Mouse (Mus musculus): ENCODE data around the gene Zfp712. TPM values are rescaled to one million over a fixed set of nuclear protein-coding genes. Genes with fewer than 3 reads are reported as not detected.

Gene Zfp712
- polyA plus RNA-seq, 1 experiment = 0.19 TPM

DNA sequence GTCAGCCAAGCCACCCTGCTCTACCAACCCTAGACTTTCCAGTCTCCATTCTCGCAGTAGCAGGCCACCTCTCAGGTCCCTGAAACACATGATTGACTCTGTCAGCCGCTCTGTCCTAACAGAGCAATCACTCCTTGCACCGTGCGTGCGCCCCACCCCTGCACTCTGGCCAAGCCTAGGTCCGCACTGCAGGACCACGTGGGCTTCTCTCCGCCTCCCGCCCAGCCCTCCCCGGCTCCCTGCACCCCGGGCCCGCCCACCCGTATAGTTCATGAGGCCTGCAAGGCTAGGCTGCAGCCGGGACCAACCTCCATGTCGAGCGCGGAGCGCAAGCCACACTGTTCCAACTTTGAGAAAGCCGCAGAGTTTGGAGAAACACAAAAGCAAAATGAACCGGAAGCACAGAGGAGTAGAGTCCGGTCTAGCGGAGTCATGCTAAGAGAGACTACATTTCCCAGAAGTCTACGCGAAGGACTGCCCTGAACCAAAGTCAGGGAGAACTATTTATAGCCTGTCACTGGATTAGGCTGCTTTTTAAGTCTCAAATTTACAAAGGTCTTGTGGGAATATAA, 20.3 kb upstream of the Zfp712 start:
- TF ChIP-seq POLR2A (IDR thresholded peaks at IDR 0.05; ENCODE audit: low read depth, low read length) (no peak), CTCF (conservative IDR thresholded peaks at IDR 0.05; ENCODE audit: insufficient read depth, insufficient read length, low read depth, low read length) (no peak)
- H3K36me3 ChIP-seq (ENCODE audit: control insufficient read depth, insufficient read depth, low read length) = peaks cover 3% of the 10 kb centered on the region; the same call in 1 of the 2 replicates
- peak; percentile 92 for DNase-seq
- no peaks in the 10 kb centered on the region for H3K27me3 ChIP-seq (replicated peaks; ENCODE audit: control insufficient read depth, insufficient read depth, low read length)
- WGBS = 1% methylated on average over 24 of the region's 24 CpGs
- H3K27ac ChIP-seq (ENCODE audit: insufficient read depth, low read depth, low read length) = peak overlapping the region; percentile 78
- peak overlapping the region; percentile 89 for H3K4me3 ChIP-seq (ENCODE audit: insufficient read depth, low read depth, low read length)
- H3K4me1 ChIP-seq (ENCODE audit: control insufficient read depth, insufficient read depth, low read length) = peaks cover 7% of the 10 kb centered on the region; the same call in 1 of the 2 replicates

DNA sequence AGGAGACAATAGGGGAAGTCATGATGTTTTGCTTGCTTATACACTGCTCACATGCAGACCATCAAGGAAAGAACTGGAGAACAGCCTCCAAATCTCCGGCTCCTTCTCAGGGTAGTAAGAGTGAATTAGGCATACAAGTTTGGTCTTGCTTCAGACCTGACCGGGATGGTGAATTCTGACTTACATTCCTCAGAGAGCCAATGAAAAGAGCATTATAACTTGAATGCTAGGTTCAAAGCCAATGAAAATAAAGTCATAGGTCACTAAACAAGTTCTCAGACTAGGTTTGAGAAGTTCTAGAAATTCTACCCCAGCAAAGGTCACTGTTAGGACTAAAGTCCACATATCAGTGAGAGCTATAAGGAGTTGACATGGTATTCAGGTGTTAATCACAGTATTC, 16.3 kb upstream of the Zfp712 start:
- WGBS = 93% methylated on average over 2 of the region's 2 CpGs
- Histone ChIP-seq H3K27ac (ENCODE audit: insufficient read depth, low read depth, low read length) (no peak overlapping the region), H3K4me1 (ENCODE audit: control insufficient read depth, insufficient read depth, low read length) (peaks cover 7% of the 10 kb centered on the region; the same call in 1 of the 2 replicates), H3K27me3 (replicated peaks; ENCODE audit: control insufficient read depth, insufficient read depth, low read length) (no peaks in the 10 kb centered on the region), H3K4me3 (ENCODE audit: insufficient read depth, low read depth, low read length) (no peak overlapping the region), H3K36me3 (ENCODE audit: control insufficient read depth, insufficient read depth, low read length) (peaks cover 12% of the 10 kb centered on the region)
- DNase-seq = no peak
- TF ChIP-seq POLR2A (IDR thresholded peaks at IDR 0.05; ENCODE audit: low read depth, low read length) = no peak
- TF ChIP-seq CTCF (conservative IDR thresholded peaks at IDR 0.05; ENCODE audit: insufficient read depth, insufficient read length, low read depth, low read length) = no peak

DNA sequence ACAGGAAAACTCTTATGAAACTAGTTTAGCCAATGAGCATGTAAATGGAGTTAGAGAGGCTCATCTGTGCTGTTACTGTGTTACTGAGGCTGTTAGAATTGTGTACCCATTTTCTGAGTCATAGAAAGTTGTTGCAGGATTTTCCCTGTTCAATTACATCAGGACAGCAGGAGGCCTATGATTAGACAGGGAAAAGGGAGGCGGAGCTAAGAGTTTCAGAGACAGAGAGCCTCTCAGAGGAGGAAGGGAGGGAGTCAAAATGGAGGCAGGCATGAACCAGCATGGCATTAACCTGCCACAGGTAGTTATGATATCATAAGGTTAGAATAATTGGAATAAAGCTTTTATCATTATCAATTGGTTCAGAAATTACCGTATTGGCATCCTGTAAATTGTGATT, 11.8 kb upstream of the Zfp712 start:
- WGBS = 92% methylated on average over 2 of the region's 2 CpGs
- TF ChIP-seq CTCF (conservative IDR thresholded peaks at IDR 0.05; ENCODE audit: insufficient read depth, insufficient read length, low read depth, low read length) (no peak), POLR2A (IDR thresholded peaks at IDR 0.05; ENCODE audit: low read depth, low read length) (no peak)
- Histone ChIP-seq H3K4me3 (ENCODE audit: insufficient read depth, low read depth, low read length) (no peak overlapping the region), H3K27me3 (replicated peaks; ENCODE audit: control insufficient read depth, insufficient read depth, low read length) (no peaks in the 10 kb centered on the region), H3K27ac (ENCODE audit: insufficient read depth, low read depth, low read length) (no peak overlapping the region), H3K36me3 (ENCODE audit: control insufficient read depth, insufficient read depth, low read length) (peaks cover 28% of the 10 kb centered on the region), H3K4me1 (ENCODE audit: control insufficient read depth, insufficient read depth, low read length) (no peaks in the 10 kb centered on the region)
- DNase-seq = no peak

DNA sequence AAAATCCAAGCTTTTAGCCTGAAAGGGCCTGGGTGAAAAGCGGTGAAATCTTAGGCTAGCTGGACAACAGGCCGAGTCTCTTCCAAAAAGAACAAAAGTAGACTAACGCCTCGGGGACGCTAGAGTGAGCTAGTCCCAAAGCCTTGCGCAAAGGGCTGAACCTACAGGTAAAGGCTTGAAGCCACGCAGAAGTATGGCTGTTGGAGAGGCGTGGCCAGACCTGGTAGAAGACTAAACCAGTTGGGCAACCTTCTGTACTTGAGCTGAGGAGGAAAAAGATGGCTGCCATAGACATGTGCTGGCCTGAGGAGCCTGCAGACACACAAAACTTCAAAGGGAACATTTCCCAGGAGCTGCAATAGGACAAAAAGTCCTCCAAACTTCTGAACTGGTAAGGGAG, 4.4 kb upstream of the Zfp712 start:
- H3K36me3 ChIP-seq (ENCODE audit: control insufficient read depth, insufficient read depth, low read length) = peaks cover 9% of the 10 kb centered on the region
- WGBS = 91% methylated on average over 8 of the region's 8 CpGs
- H3K27me3 ChIP-seq (replicated peaks; ENCODE audit: control insufficient read depth, insufficient read depth, low read length) = no peaks in the 10 kb centered on the region
- DNase-seq = no peak
- TF ChIP-seq POLR2A (IDR thresholded peaks at IDR 0.05; ENCODE audit: low read depth, low read length) (no peak), CTCF (conservative IDR thresholded peaks at IDR 0.05; ENCODE audit: insufficient read depth, insufficient read length, low read depth, low read length) (no peak)
- no peak overlapping the region for H3K4me3 ChIP-seq (ENCODE audit: insufficient read depth, low read depth, low read length)
- H3K27ac ChIP-seq (ENCODE audit: insufficient read depth, low read depth, low read length) = no peak overlapping the region
- H3K4me1 ChIP-seq (ENCODE audit: control insufficient read depth, insufficient read depth, low read length) = no peaks in the 10 kb centered on the region

DNA sequence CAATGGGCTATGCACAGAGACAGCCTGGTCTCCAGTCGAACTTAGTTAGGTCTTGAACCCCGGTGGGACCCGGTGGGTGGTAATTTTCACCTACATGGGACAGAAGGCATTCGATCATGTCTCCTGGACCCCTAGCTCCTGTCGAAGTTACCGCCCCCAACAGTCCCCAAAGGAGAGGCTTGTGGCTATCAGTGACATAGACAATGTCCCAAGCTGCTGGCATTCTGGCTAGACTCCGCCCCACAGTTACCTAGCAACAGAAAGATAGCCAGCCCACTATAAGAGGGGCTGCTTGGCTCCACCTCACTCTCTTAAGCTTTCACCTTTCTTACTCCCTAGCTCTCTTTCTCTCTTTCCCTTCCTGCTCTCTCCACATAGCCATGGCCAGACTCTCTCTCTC, 1.5 kb upstream of the Zfp712 start:
- TF ChIP-seq POLR2A (IDR thresholded peaks at IDR 0.05; ENCODE audit: low read depth, low read length) (no peak), CTCF (conservative IDR thresholded peaks at IDR 0.05; ENCODE audit: insufficient read depth, insufficient read length, low read depth, low read length) (no peak)
- Histone ChIP-seq H3K27me3 (replicated peaks; ENCODE audit: control insufficient read depth, insufficient read depth, low read length) (no peaks in the 10 kb centered on the region), H3K36me3 (ENCODE audit: control insufficient read depth, insufficient read depth, low read length) (no peaks in the 10 kb centered on the region), H3K4me3 (ENCODE audit: insufficient read depth, low read depth, low read length) (no peak overlapping the region), H3K27ac (ENCODE audit: insufficient read depth, low read depth, low read length) (no peak overlapping the region), H3K4me1 (ENCODE audit: control insufficient read depth, insufficient read depth, low read length) (no peaks in the 10 kb centered on the region)
- DNase-seq = no peak
- 69% methylated on average over 7 of the region's 7 CpGs for WGBS

DNA sequence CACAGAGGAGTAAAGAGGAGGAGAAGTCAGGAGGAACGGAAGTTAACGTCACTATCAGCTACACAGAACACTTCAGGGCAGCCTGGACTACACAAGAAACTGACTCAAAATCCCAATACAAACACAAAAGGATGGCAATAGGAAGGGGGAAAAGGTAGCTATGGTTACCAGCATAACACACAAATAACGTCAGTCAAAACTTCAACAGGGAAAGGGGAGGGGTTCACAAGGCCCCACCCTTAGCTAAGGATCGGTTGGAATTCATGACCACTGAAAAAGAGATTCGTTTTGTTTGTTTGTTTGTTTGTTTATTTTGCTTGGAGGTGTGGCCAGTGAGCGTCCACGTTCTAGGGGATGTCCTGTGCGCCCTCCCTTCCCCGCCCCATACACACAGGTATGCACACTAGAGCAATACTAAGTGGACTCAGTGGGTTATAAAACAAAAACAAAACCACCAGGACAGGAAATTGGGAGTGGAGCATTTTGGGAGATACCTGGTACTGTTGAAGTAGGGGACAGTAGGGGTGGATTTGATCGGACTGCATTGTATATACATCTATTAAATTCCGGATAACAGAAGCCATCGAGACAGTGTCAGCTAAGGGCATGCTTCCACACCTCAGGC, 697 bp downstream of the Zfp712 start:
- no peaks in the 10 kb centered on the region for H3K36me3 ChIP-seq (ENCODE audit: control insufficient read depth, insufficient read depth, low read length)
- H3K4me3 ChIP-seq (ENCODE audit: insufficient read depth, low read depth, low read length) = peak overlapping the region; percentile 88
- peak overlapping the region; percentile 17; the same call in 1 of the 2 replicates for H3K27ac ChIP-seq (ENCODE audit: insufficient read depth, low read depth, low read length)
- 3% methylated on average over 12 of the region's 12 CpGs for WGBS
- TF ChIP-seq POLR2A (IDR thresholded peaks at IDR 0.05; ENCODE audit: low read depth, low read length) = no peak
- no peak for TF ChIP-seq CTCF (conservative IDR thresholded peaks at IDR 0.05; ENCODE audit: insufficient read depth, insufficient read length, low read depth, low read length)
- no peaks in the 10 kb centered on the region for H3K27me3 ChIP-seq (replicated peaks; ENCODE audit: control insufficient read depth, insufficient read depth, low read length)
- H3K4me1 ChIP-seq (ENCODE audit: control insufficient read depth, insufficient read depth, low read length) = no peaks in the 10 kb centered on the region
- peak; percentile 1 for DNase-seq

Other genes with a start within 250 kb of the Zfp712 start
- gene Gm10767, start 156.3 kb downstream of the Zfp712 start, polyA plus RNA-seq (2012; rRNA removed) = 0.75 and 1.2 TPM in 2 replicates
- 0.15 and 0.48 TPM in 2 replicates for gene Zfp708, start 36.8 kb upstream of the Zfp712 start, polyA plus RNA-seq (2012; rRNA removed)
- gene Gm28557, start 47.4 kb upstream of the Zfp712 start, polyA plus RNA-seq (2012; rRNA removed) = 4.0 and 5.0 TPM in 2 replicates
- gene Rslcan18, start 55.1 kb upstream of the Zfp712 start, polyA plus RNA-seq (2012; rRNA removed) = 0.31 and 0.53 TPM in 2 replicates
- 0.31 and 0.39 TPM in 2 replicates for gene Zfp759, start 60.5 kb upstream of the Zfp712 start, polyA plus RNA-seq (2012; rRNA removed)
- gene Rsl1, start 112.0 kb upstream of the Zfp712 start, polyA plus RNA-seq (2012; rRNA removed) = 2.4 and 3.0 TPM in 2 replicates
- gene Zfp455, start 133.3 kb upstream of the Zfp712 start, polyA plus RNA-seq (2012; rRNA removed) = 0.12 and 0.36 TPM in 2 replicates
- gene Zfp458, start 217.3 kb upstream of the Zfp712 start, polyA plus RNA-seq (2012; rRNA removed) = 0.53 and 0.61 TPM in 2 replicates
- gene Zfp457, start 245.3 kb upstream of the Zfp712 start, polyA plus RNA-seq (2012; rRNA removed) = 2.0 and 2.1 TPM in 2 replicates